Mouse (Mus musculus) lung, embryonic 15.5 days (tissue): ENCODE data around the gene Magoh. TPM values are rescaled to one million over a fixed set of nuclear protein-coding genes. Genes with fewer than 3 reads are reported as not detected.

Experiments used
- ATAC-seq: fragments of 200-750 bp; cut with Nextera tagmentation; 2 replicates; pipeline ENCODE4 v1.8.0; 2017; ENCODE audit warnings: moderate number of reproducible peaks, borderline replicate concordance; ENCODE audit not compliant: low FRiP score, low TSS enrichment; ENCODE audit errors: extremely low read depth
- H3K27ac ChIP-seq: fragments of 300-500 bp; sonication (generic); 2 replicates; pipeline ENCODE4 v1.5.1; 2015; ENCODE audit warnings: moderate library complexity, mild to moderate bottlenecking, inconsistent platforms
- H3K27me3 ChIP-seq: fragments of 300-500 bp; sonication (generic); 2 replicates; pipeline ENCODE4 v1.6.1; 2015; ENCODE audit warnings: inconsistent platforms
- H3K36me3 ChIP-seq: fragments of 300-500 bp; sonication (generic); 2 replicates; pipeline ENCODE4 v1.6.1; 2015; ENCODE audit warnings: inconsistent platforms
- H3K4me1 ChIP-seq: fragments of 300-500 bp; sonication (generic); 2 replicates; pipeline ENCODE4 v1.6.1; 2015; ENCODE audit warnings: inconsistent platforms
- H3K4me2 ChIP-seq: fragments of 300-500 bp; sonication (generic); 2 replicates; pipeline ENCODE4 v1.6.1; 2015; ENCODE audit warnings: inconsistent platforms, mild to moderate bottlenecking, moderate library complexity
- H3K4me3 ChIP-seq: fragments of 300-500 bp; sonication (generic); 2 replicates; pipeline ENCODE4 v1.5.1; 2015; ENCODE audit warnings: mild to moderate bottlenecking, inconsistent platforms
- H3K9ac ChIP-seq: fragments of 300-500 bp; sonication (generic); 2 replicates; pipeline ENCODE4 v1.6.1; 2015; ENCODE audit warnings: inconsistent platforms
- H3K9me3 ChIP-seq: fragments of 300-500 bp; sonication (generic); 2 replicates; pipeline ENCODE4 v1.6.1; 2016; ENCODE audit warnings: inconsistent platforms
- WGBS: fragments of 180-500 bp; shearing (Covaris S2); methylation state at CpG from one replicate; pipeline ENCODE4 v1.1.7; 2015; 5-methylcytosine and 5-hydroxymethylcytosine counted together
- polyA plus RNA-seq: library from polyadenylated mRNA; unstranded; fragments of >200 nt; fragmentation: Nextera tagmentation; extraction: Ambion mirVana; gene quantifications from 2 replicates; pipeline ENCODE4 v1.2.1, GENCODE M21; 2015

The Magoh gene
- polyA plus RNA-seq, 1 experiment from 2014 or later: 189 TPM

DNA sequence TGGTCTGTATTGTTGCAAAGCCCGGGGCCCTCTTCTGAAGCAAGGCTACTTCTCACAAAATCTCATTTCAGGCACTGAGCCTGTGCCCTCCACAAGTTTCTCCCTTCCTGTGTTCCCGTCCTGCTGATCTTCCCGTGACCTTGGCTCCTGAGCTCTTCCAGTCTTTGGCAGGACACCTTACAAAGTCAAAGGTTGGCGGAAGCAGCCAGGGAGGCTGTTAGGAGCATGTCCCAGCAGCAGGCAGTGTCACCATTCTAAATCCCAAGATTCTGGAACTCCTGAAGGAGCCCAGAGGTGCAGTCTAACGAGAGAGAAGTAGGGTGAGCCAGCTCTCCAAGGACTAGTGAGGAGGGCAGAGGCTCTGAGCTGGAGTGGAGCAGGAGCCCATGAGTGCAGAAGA is 31.0 kb upstream of the Magoh start:
- no peak for ATAC-seq
- WGBS: 70% methylated on average over 5 of the region's 5 CpGs
- no peaks in the 10 kb centered on the region for H3K9me3 ChIP-seq
- H3K27ac ChIP-seq: no peak overlapping the region
- H3K27me3 ChIP-seq: peaks cover 26% of the 10 kb centered on the region
- peaks cover 4% of the 10 kb centered on the region; the same call in 1 of the 2 replicates for H3K4me1 ChIP-seq
- H3K9ac ChIP-seq: no peak overlapping the region
- H3K4me3 ChIP-seq: no peak overlapping the region
- no peak overlapping the region for H3K4me2 ChIP-seq
- no peaks in the 10 kb centered on the region for H3K36me3 ChIP-seq

DNA sequence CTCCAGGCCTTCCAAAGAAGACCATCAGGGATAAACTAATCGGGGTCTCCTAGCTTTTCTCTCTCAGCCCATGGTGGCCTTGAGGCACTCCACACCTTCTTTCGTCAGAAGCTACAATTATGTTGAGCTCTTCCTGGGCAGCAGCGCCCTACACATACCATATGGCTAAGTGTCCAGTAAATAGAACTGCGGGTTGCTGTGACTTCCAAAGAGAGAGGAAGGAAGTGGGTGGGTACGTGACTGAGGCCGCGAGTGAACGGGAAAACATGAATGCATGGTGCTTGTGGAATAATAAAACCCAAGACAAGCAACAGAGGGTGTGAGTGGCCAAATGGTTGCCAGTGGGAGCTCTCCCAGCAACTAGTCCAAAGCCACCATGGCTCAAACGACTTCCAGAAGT is 29.9 kb upstream of the Magoh start:
- H3K4me2 ChIP-seq: no peak overlapping the region
- H3K9me3 ChIP-seq: no peaks in the 10 kb centered on the region
- no peak overlapping the region for H3K27ac ChIP-seq
- no peak overlapping the region for H3K4me3 ChIP-seq
- no peaks in the 10 kb centered on the region for H3K36me3 ChIP-seq
- ATAC-seq: no peak
- peaks cover 4% of the 10 kb centered on the region; the same call in 1 of the 2 replicates for H3K4me1 ChIP-seq
- peaks cover 26% of the 10 kb centered on the region for H3K27me3 ChIP-seq
- whole genome bisulfite sequencing: 61% methylated on average over 9 of the region's 9 CpGs
- H3K9ac ChIP-seq: no peak overlapping the region

DNA sequence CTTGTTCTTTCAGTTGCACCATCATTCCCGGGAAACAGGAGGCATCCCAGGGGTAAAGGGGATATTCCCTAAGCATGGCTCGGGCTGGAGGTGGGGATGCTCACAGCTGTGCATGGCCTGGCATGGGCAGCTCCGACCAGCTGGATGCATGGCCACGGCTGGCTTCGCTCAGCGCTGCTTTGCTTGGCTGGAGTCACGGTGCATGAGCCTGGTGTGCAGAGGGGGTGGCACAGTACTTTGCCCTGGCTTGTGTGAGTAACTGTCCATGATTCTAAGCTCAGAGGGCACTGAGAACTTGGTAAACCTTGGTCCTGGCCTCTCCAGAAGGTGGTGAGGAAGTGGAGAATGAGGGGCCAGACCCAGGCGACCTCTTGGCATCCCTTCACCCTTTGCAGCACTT is 29.5 kb upstream of the Magoh start:
- Histone ChIP-seq H3K4me2 (no peak overlapping the region), H3K36me3 (no peaks in the 10 kb centered on the region), H3K4me1 (peaks cover 4% of the 10 kb centered on the region; the same call in 1 of the 2 replicates), H3K27ac (no peak overlapping the region), H3K4me3 (no peak overlapping the region), H3K9me3 (no peaks in the 10 kb centered on the region), H3K27me3 (peaks cover 25% of the 10 kb centered on the region), H3K9ac (no peak overlapping the region)
- ATAC-seq: no peak
- WGBS: 81% methylated on average over 8 of the region's 8 CpGs

GRCm38 (mm10) chr4:107853333-107853732 is 26.2 kb upstream of the Magoh start:
- Histone ChIP-seq H3K4me2 (no peak overlapping the region), H3K27me3 (no peaks in the 10 kb centered on the region), H3K9me3 (no peaks in the 10 kb centered on the region), H3K4me3 (no peak overlapping the region), H3K36me3 (no peaks in the 10 kb centered on the region), H3K9ac (no peak overlapping the region), H3K4me1 (no peaks in the 10 kb centered on the region), H3K27ac (no peak overlapping the region)
- 89% methylated on average over 8 of the region's 8 CpGs for WGBS
- no peak for ATAC-seq

- H3K9ac ChIP-seq: no peak overlapping the region
- 81% methylated on average over 7 of the region's 7 CpGs for WGBS
- ATAC-seq: no peak
- no peaks in the 10 kb centered on the region for H3K27me3 ChIP-seq
- no peaks in the 10 kb centered on the region for H3K36me3 ChIP-seq
- no peak overlapping the region for H3K4me3 ChIP-seq
- H3K4me2 ChIP-seq: no peak overlapping the region
- no peaks in the 10 kb centered on the region for H3K9me3 ChIP-seq
- no peaks in the 10 kb centered on the region for H3K4me1 ChIP-seq
- H3K27ac ChIP-seq: no peak overlapping the region
Measured at GRCm38 (mm10) chr4:107853836-107854235, 25.7 kb upstream of the Magoh start.

DNA sequence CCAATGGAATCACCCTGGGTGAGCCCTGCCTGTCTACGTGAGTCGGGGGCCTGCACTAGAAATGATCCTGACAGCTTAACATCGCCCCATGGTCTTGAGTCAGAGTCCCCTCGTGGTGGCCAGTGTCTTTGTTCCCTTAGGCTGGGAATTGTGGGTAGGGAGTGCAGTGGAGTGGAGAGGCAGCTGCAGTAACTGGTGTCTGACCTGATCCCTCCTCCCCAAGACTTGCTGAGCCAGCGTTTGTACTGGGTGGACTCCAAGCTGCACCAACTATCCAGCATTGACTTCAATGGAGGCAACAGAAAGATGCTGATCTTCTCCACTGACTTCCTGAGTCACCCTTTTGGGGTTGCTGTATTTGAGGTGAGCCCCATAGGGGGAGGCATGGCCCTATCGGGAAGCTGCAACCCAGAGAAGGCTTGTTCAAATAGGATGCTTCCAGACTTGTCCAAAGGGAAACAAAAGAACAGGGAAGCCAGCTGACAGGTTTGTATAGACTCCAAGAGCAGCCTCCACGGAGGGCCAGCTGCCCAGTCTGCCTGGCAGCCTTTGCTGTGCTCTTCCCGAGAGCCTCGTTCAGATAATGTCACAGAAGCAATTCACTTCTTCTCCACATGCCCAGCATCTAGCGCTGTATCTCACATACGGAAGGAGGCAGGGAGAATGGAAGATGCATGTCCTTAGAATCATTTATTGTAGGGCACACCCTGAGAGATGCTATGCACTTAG is 22.4 kb upstream of the Magoh start:
- H3K27ac ChIP-seq: no peak overlapping the region
- H3K36me3 ChIP-seq: no peaks in the 10 kb centered on the region
- WGBS: 67% methylated on average over 11 of the region's 11 CpGs
- H3K4me1 ChIP-seq: no peaks in the 10 kb centered on the region
- H3K9me3 ChIP-seq: no peaks in the 10 kb centered on the region
- H3K27me3 ChIP-seq: no peaks in the 10 kb centered on the region
- no peak for ATAC-seq
- no peak overlapping the region for H3K9ac ChIP-seq
- no peak overlapping the region for H3K4me3 ChIP-seq
- no peak overlapping the region for H3K4me2 ChIP-seq

DNA sequence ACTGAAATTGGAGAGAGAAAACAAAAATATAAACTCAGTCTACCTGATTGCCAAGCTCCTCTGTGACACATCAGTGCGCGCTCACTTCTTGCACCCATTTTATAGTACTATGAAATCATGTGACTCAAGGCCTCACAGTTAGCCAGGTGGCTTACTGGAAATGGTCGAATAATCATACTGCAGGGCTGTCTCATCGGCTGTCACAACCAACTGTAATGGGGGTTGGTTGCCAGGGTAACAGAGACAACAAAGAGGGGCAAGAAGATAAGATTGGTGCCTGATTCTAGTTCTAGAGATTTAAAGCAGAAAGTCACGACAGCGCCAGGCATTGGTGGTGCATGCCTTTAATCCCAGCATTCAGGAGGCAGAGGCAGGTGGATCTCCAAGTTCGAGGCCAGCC is 20.6 kb upstream of the Magoh start:
- H3K4me2 ChIP-seq: no peak overlapping the region
- no peak for ATAC-seq

GRCm38 (mm10) chr4:107864866-107865265 is 14.7 kb upstream of the Magoh start:
- Histone ChIP-seq H3K4me1 (no peaks in the 10 kb centered on the region), H3K4me3 (no peak overlapping the region), H3K9ac (no peak overlapping the region), H3K9me3 (no peaks in the 10 kb centered on the region), H3K4me2 (no peak overlapping the region), H3K36me3 (no peaks in the 10 kb centered on the region), H3K27ac (no peak overlapping the region), H3K27me3 (no peaks in the 10 kb centered on the region)
- no peak for ATAC-seq
- WGBS: 90% methylated on average over 4 of the region's 4 CpGs

More for the DNA sequence above, 20.6 kb upstream of the Magoh start:
- no peaks in the 10 kb centered on the region for H3K36me3 ChIP-seq
- no peaks in the 10 kb centered on the region for H3K9me3 ChIP-seq
- no peaks in the 10 kb centered on the region for H3K27me3 ChIP-seq
- H3K27ac ChIP-seq: no peak overlapping the region
- no peak overlapping the region for H3K9ac ChIP-seq
- no peak overlapping the region for H3K4me3 ChIP-seq
- WGBS: 80% methylated on average over 7 of the region's 7 CpGs
- H3K4me1 ChIP-seq: no peaks in the 10 kb centered on the region

DNA sequence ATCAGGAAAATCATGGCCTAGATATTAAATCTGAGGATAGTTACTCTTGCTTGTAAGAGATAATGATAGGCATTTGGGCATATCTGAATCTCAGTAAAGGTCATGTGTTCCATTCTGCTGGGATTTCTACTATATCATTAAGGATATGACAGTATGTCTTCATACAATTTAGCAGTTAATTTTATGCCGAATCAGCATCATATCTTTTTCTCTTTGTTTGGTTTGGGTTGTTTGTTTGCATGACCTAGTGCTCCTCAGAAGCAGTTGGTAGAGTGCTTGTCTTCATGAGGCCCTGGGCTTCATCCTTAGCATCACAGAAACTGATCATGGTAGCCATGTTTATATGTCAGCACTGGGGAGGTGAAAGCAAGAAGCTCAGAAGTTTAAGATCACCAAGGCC is 2.1 kb downstream of the Magoh start:
- no peaks in the 10 kb centered on the region for H3K9me3 ChIP-seq
- WGBS: 91% methylated on average over 1 of the region's 1 CpGs
- H3K9ac ChIP-seq: no peak overlapping the region
- ATAC-seq: no peak
- H3K4me3 ChIP-seq: no peak overlapping the region
- H3K4me1 ChIP-seq: peaks cover 12% of the 10 kb centered on the region
- no peak overlapping the region for H3K27ac ChIP-seq
- peaks cover 54% of the 10 kb centered on the region for H3K36me3 ChIP-seq
- H3K4me2 ChIP-seq: no peak overlapping the region
- no peaks in the 10 kb centered on the region for H3K27me3 ChIP-seq

- H3K4me2 ChIP-seq: no peak overlapping the region
- no peak overlapping the region for H3K9ac ChIP-seq
- H3K27ac ChIP-seq: no peak overlapping the region
- ATAC-seq: no peak
- peaks cover 60% of the 10 kb centered on the region for H3K36me3 ChIP-seq
- H3K9me3 ChIP-seq: no peaks in the 10 kb centered on the region
- H3K4me3 ChIP-seq: no peak overlapping the region
- no peaks in the 10 kb centered on the region for H3K27me3 ChIP-seq
- WGBS: 72% methylated on average over 7 of the region's 7 CpGs
- H3K4me1 ChIP-seq: peaks cover 12% of the 10 kb centered on the region
Measured at GRCm38 (mm10) chr4:107886371-107886770, 6.8 kb downstream of the Magoh start.

DNA sequence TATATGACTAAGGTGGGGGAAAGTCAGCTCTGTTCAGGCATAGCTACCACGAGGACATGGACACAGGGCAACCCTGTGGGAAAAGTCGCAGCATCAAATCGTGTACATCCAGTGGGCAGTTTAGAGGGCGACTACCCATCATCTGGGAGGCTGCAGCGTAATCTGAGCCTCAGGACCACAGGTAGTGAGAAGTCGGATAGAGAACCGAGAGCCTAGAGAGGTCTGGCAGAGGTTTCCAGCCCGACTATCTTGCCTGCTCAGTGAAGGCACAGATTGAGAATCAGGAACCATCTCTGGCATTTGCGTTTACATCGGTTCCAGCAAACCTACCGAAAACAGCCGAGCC is 9.8 kb downstream of the Magoh start:
- WGBS: under 1% methylated on average over 12 of the region's 12 CpGs
- Histone ChIP-seq H3K4me3 (peak overlapping the region; percentile 64), H3K27ac (peak overlapping the region; percentile 96), H3K4me1 (peaks cover 12% of the 10 kb centered on the region), H3K9me3 (no peaks in the 10 kb centered on the region), H3K27me3 (no peaks in the 10 kb centered on the region), H3K36me3 (peaks cover 45% of the 10 kb centered on the region), H3K9ac (peak overlapping the region; percentile 70), H3K4me2 (peak overlapping the region; percentile 90)
- ATAC-seq: peak; percentile 32

DNA sequence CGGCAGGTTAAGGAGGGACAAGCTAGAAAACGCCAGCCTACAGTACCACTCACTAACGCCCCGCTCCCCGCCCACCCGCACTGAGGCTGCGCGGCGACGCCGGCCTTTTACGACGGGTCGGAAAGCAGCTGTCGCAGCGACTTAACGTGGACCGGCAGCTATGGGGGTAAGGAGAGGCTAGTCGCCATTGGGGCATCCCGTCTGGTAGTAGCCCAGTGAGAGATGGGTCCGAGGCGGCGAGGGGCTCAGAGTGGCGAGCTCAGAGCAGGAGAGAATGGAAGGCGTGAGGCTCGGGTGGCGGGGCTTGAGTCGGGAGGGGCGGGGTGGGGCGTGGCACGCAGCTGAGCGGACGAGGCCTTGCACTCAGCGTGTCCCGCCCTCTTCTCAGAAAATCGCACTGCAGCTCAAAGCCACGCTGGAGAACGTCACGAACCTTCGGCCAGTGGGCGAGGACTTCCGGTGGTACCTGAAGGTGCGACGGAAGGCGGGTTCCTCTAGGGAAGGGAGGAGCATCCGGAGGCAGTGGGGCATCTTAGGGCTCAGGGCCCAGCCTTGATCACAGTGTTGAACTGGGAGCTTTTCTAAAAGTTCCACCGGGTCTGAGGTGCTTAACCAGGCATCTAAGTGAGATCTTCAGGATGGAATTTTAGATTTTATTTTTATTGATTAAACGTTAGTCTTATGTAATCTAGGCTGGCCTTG is 10.3 kb downstream of the Magoh start, which contains the start of gene 0610037L13Rik:
TSS of gene 0610037L13Rik (plus strand) at position 83 of the 702 bp plus-strand sequence.
- peak; percentile 96 for ATAC-seq
- H3K9me3 ChIP-seq: no peaks in the 10 kb centered on the region
- WGBS: under 1% methylated on average over 48 of the region's 48 CpGs
- H3K27ac ChIP-seq: peak within 1 kb of the TSS; percentile 96
- H3K4me1 ChIP-seq: peaks cover 12% of the 10 kb centered on the region
- peak within 1 kb of the TSS; percentile 90 for H3K4me2 ChIP-seq
- H3K4me3 ChIP-seq: peak within 1 kb of the TSS; percentile 64
- peak within 1 kb of the TSS; percentile 70 for H3K9ac ChIP-seq
- H3K36me3 ChIP-seq: peaks cover 45% of the 10 kb centered on the region
- no peaks in the 10 kb centered on the region for H3K27me3 ChIP-seq
